Mouse (Mus musculus) natural killer cell, adult 2 months (primary cell): ENCODE measurements around the gene Mipep.

Source experiments
- DNase-seq, 2 experiments: peaks; one replicate each; pipeline ENCODE4 v3.0.0; 2022; ENCODE audit warnings: low spot score in 2 of 2

The Mipep gene

GRCm38 (mm10) chr14:60802026-60802425 is 17.7 kb downstream of the Mipep start:
- DNase-seq: no peak

- DNase-seq: no peak
These were observed 20.6 kb downstream of the Mipep start for GRCm38 (mm10) chr14:60804978-60805377.

GRCm38 (mm10) chr14:60805871-60806270 is 21.5 kb downstream of the Mipep start:
- no peak for DNase-seq

- DNase-seq: no peak
These were observed 22.5 kb downstream of the Mipep start for GRCm38 (mm10) chr14:60806891-60807344.

GRCm38 (mm10) chr14:60809881-60810280 is 25.5 kb downstream of the Mipep start:
- no peak for DNase-seq

- DNase-seq: no peak
These were observed 27.2 kb downstream of the Mipep start for GRCm38 (mm10) chr14:60811547-60811946.

GRCm38 (mm10) chr14:60815098-60815497 is 30.7 kb downstream of the Mipep start:
- no peak for DNase-seq

GRCm38 (mm10) chr14:60818045-60818444 is 33.7 kb downstream of the Mipep start:
- DNase-seq: no peak

GRCm38 (mm10) chr14:60830096-60830495 is 45.7 kb downstream of the Mipep start:
- DNase-seq: no peak

- DNase-seq: no peak
These were observed 52.3 kb downstream of the Mipep start for GRCm38 (mm10) chr14:60836709-60837108.

GRCm38 (mm10) chr14:60839654-60840053 is 55.3 kb downstream of the Mipep start:
- no peak for DNase-seq

- no peak for DNase-seq
These were observed 57.7 kb downstream of the Mipep start for GRCm38 (mm10) chr14:60841977-60842659.

GRCm38 (mm10) chr14:60843596-60843995 is 59.2 kb downstream of the Mipep start:
- no peak for DNase-seq

- no peak for DNase-seq
These were observed 61.1 kb downstream of the Mipep start for GRCm38 (mm10) chr14:60845261-60846045.

GRCm38 (mm10) chr14:60846174-60846573 is 61.8 kb downstream of the Mipep start:
- DNase-seq: no peak

- DNase-seq: no peak
These were observed 63.8 kb downstream of the Mipep start for GRCm38 (mm10) chr14:60848194-60848593.

- DNase-seq: no peak
These were observed 65.7 kb downstream of the Mipep start for GRCm38 (mm10) chr14:60850101-60850500.

GRCm38 (mm10) chr14:60851632-60852031 is 67.3 kb downstream of the Mipep start:
- DNase-seq: no peak

- no peak for DNase-seq
These were observed 72.0 kb downstream of the Mipep start for GRCm38 (mm10) chr14:60856199-60856912.

- DNase-seq: no peak
These were observed 72.5 kb downstream of the Mipep start for GRCm38 (mm10) chr14:60856913-60857300.

GRCm38 (mm10) chr14:60863396-60863795 is 79.0 kb downstream of the Mipep start:
- no peak for DNase-seq

GRCm38 (mm10) chr14:60866399-60866798 is 82.0 kb downstream of the Mipep start:
- DNase-seq: no peak
